Mouse (Mus musculus) neural tube, embryonic 14.5 days (tissue): Measurements from ENCODE around the gene Cipc. TPM values are rescaled to one million over a fixed set of nuclear protein-coding genes. Genes with fewer than 3 reads are reported as not detected.

ENCODE experiments used
- ATAC-seq: fragments of 200-750 bp; cut with Nextera tagmentation; 2 replicates; pipeline ENCODE4 v1.8.0; 2017; ENCODE audit warnings: low read depth, mild to moderate bottlenecking, moderate TSS enrichment, moderate library complexity
- H3K27ac ChIP-seq: fragments of 300-500 bp; sonication (generic); 2 replicates; pipeline ENCODE4 v1.5.1; 2014; ENCODE audit warnings: low read depth, mild to moderate bottlenecking, control low read depth, low read length, moderate library complexity, mixed read lengths
- H3K27me3 ChIP-seq: fragments of 300-500 bp; sonication (generic); 2 replicates; pipeline ENCODE4 v1.6.1; 2014; ENCODE audit warnings: low read length; ENCODE audit not compliant: control insufficient read depth, insufficient read depth
- H3K36me3 ChIP-seq: fragments of 300-500 bp; sonication (generic); 2 replicates; pipeline ENCODE4 v1.6.1; 2014; ENCODE audit warnings: low read length, mixed read lengths; ENCODE audit not compliant: control insufficient read depth, insufficient read depth
- H3K4me1 ChIP-seq: fragments of 300-500 bp; sonication (generic); 2 replicates; pipeline ENCODE4 v1.6.1; 2014; ENCODE audit warnings: low read length; ENCODE audit not compliant: control insufficient read depth, insufficient read depth
- H3K4me2 ChIP-seq: fragments of 300-500 bp; sonication (generic); 2 replicates; pipeline ENCODE4 v1.6.1; 2014; ENCODE audit warnings: mild to moderate bottlenecking, low read depth, low read length, control low read depth
- H3K4me3 ChIP-seq: fragments of 300-500 bp; sonication (generic); 2 replicates; pipeline ENCODE4 v1.5.1; 2014; ENCODE audit warnings: low read depth, low read length, control low read depth, mixed read lengths
- H3K9ac ChIP-seq: fragments of 300-500 bp; sonication (generic); replicated peaks from 2 replicates; pipeline ENCODE4 v1.6.1; 2014; ENCODE audit warnings: low read depth, mild to moderate bottlenecking, control low read depth, low read length, mixed read lengths
- H3K9me3 ChIP-seq: fragments of 300-500 bp; sonication (generic); 2 replicates; pipeline ENCODE4 v1.6.1; 2016; ENCODE audit warnings: low read length; ENCODE audit not compliant: control insufficient read depth
- WGBS: fragments of 180-500 bp; shearing (Covaris S2); extraction: QIAGEN DNeasy Blood & Tissue Kit; methylation state at CpG from one replicate; pipeline ENCODE4 v1.1.7; 2014; 5-methylcytosine and 5-hydroxymethylcytosine counted together
- polyA plus RNA-seq: library from polyadenylated mRNA; unstranded; fragments of >200 nt; fragmentation: Nextera tagmentation; extraction: Ambion mirVana; gene quantifications from 2 replicates; pipeline ENCODE4 v1.2.1, GENCODE M21; 2014

Gene Cipc
- polyA plus RNA-seq, 1 experiment from 2014 or later = 51.7 TPM

DNA sequence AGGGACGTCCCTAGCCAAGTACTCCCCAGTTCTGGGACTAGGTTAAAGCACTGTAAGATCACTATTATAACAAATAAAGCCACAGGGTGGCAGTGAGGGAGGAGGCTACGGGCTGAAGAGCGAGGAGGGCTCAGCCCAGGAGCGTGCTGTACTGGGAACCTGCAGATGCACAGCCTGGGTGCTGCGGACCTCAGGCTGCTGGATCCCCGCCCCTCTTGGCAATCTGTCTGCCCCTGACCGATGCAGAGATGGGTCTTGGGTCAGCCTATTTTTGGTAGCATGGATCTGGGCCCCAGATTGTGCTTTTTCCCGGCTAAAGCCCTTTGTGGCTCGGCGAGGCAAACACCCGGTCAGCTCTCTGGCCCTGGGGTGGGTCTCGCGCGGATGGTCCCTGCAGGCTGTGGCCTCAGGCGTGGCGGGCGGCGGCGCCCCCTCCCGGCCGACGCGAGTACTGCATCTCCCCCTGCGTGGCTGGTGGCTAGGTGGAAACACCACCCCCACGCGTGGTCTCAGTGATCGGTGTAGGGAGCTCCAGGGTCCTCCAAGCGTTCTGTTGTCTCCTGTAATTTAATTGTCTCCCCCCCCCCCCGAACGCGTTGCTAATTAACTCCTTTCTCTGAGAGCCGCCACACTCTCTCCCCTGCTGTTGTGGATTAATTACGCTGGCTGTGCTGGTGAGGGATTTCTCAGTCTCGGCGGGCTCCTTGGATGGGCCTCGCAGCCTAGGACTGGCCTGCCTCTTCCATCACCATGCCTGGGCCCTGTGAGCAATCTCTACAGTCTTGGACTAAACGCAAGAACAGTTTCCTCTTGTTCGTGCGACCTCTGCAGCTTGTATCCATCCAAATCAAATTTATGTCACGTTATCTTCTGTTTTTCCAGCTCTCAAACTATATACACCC, 27.8 kb downstream of the Cipc start:
- peak; percentile 83 for ATAC-seq
- Histone ChIP-seq H3K27me3 (peaks cover 2% of the 10 kb centered on the region; the same call in 1 of the 2 replicates), H3K4me3 (no peak overlapping the region), H3K36me3 (no peaks in the 10 kb centered on the region), H3K27ac (peak overlapping the region; percentile 88), H3K9me3 (no peaks in the 10 kb centered on the region), H3K9ac (peak overlapping the region; percentile 34; the same call in 1 of the 2 replicates), H3K4me1 (peaks cover 32% of the 10 kb centered on the region), H3K4me2 (peak overlapping the region; percentile 43)
- 4% methylated on average over 40 of the region's 40 CpGs for WGBS

DNA sequence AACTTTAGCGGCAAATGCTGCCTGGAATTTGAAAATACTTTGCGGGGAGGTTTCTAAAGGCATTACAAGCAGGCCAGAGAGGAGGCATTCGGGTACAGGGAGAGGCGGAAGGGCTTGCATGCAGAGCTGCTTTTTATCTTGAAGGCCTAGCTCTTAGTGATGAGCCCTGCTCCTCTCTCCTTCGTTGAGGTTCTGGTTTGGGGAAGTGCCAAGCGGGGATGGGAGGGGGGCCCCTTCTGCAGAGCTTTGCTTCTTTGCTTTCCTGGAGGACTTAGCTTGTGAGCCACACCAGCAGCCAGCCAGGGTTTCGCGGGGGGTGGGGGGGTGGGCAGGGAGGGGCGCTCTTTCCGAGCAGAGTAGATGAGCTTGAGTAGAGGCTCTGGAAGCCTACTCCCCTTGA, 28.9 kb downstream of the Cipc start:
- H3K4me1 ChIP-seq = peaks cover 32% of the 10 kb centered on the region
- no peak overlapping the region for H3K9ac ChIP-seq

DNA sequence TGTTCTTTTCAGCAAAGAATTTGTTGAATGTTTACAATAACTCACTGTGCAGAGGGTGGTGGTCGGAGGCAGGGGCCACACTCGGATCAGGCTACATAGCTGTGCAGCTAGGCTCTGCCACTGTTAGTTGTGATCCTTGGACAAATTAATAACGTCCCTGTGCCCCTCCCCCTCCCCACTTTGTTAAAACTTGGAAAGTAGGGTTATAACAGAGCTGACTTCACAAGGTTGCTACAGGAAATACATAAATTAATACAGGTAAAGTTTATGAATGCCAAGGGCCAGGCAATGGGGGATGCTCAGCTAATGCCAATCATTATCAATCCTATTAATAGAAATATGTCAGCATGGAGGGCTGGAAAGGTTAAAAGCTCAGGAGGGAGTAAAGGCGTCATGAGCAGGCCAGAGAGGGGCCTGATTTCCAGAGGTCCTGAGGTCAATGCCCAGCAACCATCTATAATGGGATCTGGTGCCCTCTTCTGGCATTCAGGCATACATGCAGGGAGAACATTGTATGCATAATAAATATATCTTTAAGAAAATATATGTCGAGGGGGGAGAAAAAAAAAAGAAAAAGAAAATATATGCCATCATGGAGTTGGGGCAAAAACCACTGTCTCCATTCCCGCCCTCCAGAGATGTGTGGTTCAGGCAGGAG, 29.8 kb downstream of the Cipc start:
- Histone ChIP-seq H3K9ac (no peak overlapping the region), H3K27ac (no peak overlapping the region), H3K4me1 (peaks cover 32% of the 10 kb centered on the region), H3K36me3 (no peaks in the 10 kb centered on the region), H3K9me3 (no peaks in the 10 kb centered on the region), H3K27me3 (peaks cover 2% of the 10 kb centered on the region; the same call in 1 of the 2 replicates), H3K4me2 (no peak overlapping the region), H3K4me3 (no peak overlapping the region)
- WGBS = 61% methylated on average over 6 of the region's 6 CpGs
- no peak for ATAC-seq

More for the DNA sequence above, 28.9 kb downstream of the Cipc start:
- no peak for ATAC-seq
- H3K36me3 ChIP-seq = no peaks in the 10 kb centered on the region
- 62% methylated on average over 10 of the region's 10 CpGs for WGBS
- no peak overlapping the region for H3K4me2 ChIP-seq
- peak overlapping the region; percentile 88; the same call in 1 of the 2 replicates for H3K27ac ChIP-seq
- no peaks in the 10 kb centered on the region for H3K9me3 ChIP-seq
- no peak overlapping the region for H3K4me3 ChIP-seq
- peaks cover 2% of the 10 kb centered on the region; the same call in 1 of the 2 replicates for H3K27me3 ChIP-seq

DNA sequence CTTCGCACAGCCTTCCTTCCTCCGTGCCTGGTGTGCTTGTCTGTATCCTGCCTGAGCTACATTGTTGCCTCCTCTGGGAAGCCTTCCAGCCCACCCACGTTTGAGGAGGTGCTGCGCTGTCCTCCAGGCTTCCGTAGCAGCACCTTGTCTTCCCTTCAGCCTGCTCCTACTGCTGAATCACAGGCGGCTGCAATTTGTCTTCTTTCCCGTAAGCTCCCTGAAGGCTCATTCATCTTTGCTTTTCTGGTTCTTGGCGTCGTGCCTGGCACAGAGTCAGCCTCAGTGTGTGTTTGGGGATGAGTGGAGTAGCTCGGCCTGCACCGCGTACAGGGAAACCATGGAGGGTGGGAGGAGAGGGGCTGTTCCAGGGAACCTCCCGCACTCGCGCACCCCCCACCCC, 31.0 kb downstream of the Cipc start:
- Histone ChIP-seq H3K9me3 (no peaks in the 10 kb centered on the region), H3K9ac (0 out of 2 replicates have a peak overlapping the region, but pooled peaks have one; percentile 28), H3K4me1 (peaks cover 31% of the 10 kb centered on the region), H3K4me2 (peak overlapping the region; percentile 18; the same call in 1 of the 2 replicates), H3K4me3 (no peak overlapping the region), H3K36me3 (no peaks in the 10 kb centered on the region), H3K27ac (peak overlapping the region; percentile 39; the same call in 1 of the 2 replicates), H3K27me3 (peaks cover 5% of the 10 kb centered on the region; the same call in 1 of the 2 replicates)
- 16% methylated on average over 15 of the region's 15 CpGs for WGBS
- peak; percentile 19; the same call in 1 of the 2 replicates for ATAC-seq

DNA sequence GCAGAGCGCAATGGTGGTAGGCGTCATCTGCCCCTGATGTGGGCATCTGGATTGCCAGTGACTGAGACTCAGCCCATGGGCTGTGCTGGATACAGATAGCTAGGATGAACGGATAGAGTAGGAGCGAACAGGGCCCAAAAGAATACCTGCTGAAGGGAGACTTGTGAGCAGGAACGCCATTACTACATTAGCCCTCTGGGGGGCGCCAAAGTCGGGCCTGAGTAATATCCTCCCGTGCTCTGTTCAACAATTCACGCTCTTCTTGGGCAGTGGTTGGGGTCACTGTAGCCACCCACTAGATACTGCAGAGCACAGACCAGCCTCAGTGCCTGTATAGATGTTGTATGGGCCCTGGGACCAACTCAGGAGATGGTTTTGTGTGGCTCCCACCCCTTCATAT, 34.3 kb downstream of the Cipc start:
- 25% methylated on average over 9 of the region's 9 CpGs for WGBS
- no peak for ATAC-seq
- H3K27me3 ChIP-seq = peaks cover 15% of the 10 kb centered on the region
- H3K9ac ChIP-seq = no peak overlapping the region
- peaks cover 19% of the 10 kb centered on the region for H3K4me1 ChIP-seq
- H3K27ac ChIP-seq = no peak overlapping the region
- no peaks in the 10 kb centered on the region for H3K36me3 ChIP-seq
- H3K9me3 ChIP-seq = no peaks in the 10 kb centered on the region
- no peak overlapping the region for H3K4me2 ChIP-seq
- H3K4me3 ChIP-seq = no peak overlapping the region

DNA sequence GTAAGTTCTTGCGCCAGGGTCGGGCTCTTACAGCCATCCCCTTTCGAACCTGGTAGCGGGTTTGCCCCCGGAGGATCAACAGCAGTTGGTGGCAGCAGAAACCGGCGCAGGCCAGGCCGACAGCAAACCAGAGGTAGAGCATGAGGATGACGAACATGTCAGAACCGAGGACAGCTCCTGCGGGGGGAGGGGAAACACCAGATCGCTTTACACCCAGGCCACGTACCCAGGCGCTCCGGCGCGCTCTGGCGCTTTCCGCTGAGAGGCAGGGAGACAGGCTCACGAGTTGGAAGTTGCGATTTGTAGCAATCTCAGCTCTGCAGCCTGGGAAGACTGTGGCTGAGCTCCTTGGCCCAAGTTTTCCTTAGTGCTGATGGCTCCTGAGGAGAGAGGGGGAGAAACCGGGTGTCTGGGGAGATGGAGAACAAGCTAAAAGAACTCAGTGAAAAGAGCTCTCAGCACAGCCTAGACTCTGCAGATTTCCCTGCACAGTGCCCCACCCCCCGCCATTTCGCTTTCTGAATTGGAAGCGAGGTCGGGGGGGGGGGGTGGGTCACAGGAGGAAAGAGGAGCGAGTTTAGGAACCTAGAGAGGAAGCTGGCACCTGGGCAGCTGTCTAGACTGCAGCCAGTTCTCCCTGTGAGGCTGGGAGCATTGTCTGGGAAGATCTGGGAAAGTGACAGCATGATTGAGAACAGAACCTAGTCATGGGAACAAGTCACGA, 36.8 kb downstream of the Cipc start:
- H3K4me2 ChIP-seq = peak overlapping the region; percentile 41
- no peak overlapping the region for H3K4me3 ChIP-seq
- H3K9me3 ChIP-seq = no peaks in the 10 kb centered on the region
- H3K4me1 ChIP-seq = peaks cover 11% of the 10 kb centered on the region
- peaks cover 33% of the 10 kb centered on the region for H3K27me3 ChIP-seq
- H3K36me3 ChIP-seq = no peaks in the 10 kb centered on the region
- WGBS = 3% methylated on average over 28 of the region's 28 CpGs
- H3K27ac ChIP-seq = no peak overlapping the region
- ATAC-seq = peak; percentile 73; the same call in 1 of the 2 replicates
- H3K9ac ChIP-seq = no peak overlapping the region

DNA sequence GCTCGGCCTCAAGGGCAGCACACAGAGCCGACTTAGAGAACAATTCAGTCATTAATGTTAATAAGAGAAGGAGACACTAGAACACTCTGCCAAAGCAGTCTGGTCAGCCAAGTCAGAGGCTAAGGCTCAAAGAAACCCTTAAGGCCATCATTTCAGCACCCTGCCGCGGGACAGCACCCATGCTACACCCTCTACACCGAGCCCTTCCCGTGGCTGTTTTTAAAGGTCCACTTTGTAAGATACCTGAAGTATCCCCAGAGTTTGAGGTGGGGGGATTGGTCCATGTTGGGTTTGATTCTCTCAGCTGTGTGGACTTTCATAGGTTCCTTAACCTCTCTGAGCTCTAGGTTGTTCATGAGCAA, 37.3 kb downstream of the Cipc start:
- no peaks in the 10 kb centered on the region for H3K36me3 ChIP-seq
- no peaks in the 10 kb centered on the region for H3K9me3 ChIP-seq
- no peak overlapping the region for H3K9ac ChIP-seq
- peaks cover 11% of the 10 kb centered on the region for H3K4me1 ChIP-seq
- H3K27me3 ChIP-seq = peaks cover 36% of the 10 kb centered on the region
- no peak for ATAC-seq
- H3K27ac ChIP-seq = no peak overlapping the region
- H3K4me3 ChIP-seq = no peak overlapping the region
- 7% methylated on average over 6 of the region's 6 CpGs for WGBS
- H3K4me2 ChIP-seq = no peak overlapping the region; the same call in 1 of the 2 replicates

DNA sequence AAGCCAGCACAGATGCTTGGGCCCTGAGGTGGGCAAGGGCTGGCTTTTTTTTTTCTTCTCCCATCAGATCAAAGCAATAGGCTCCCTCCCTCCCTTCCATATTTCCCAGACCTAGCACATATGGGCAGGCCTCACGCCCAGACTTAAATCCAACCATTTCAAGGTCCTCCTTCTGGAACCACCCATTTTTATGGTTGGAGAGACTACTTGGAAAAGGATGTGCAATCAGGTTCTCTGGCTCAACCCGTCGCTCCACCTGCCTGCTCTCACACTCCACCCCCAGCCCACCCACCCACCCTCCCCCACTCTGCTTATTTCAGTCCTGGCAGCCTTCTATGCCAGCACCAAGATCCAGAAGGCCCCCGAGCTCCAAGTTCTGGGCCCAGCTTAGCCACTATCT, 39.7 kb downstream of the Cipc start:
- H3K27ac ChIP-seq = no peak overlapping the region
- H3K4me1 ChIP-seq = peaks cover 17% of the 10 kb centered on the region
- no peak overlapping the region for H3K4me3 ChIP-seq
- peaks cover 41% of the 10 kb centered on the region for H3K27me3 ChIP-seq
- no peaks in the 10 kb centered on the region for H3K36me3 ChIP-seq
- no peaks in the 10 kb centered on the region for H3K9me3 ChIP-seq
- 64% methylated on average over 4 of the region's 4 CpGs for WGBS
- H3K9ac ChIP-seq = no peak overlapping the region
- no peak overlapping the region for H3K4me2 ChIP-seq
- ATAC-seq = no peak
